Mouse (Mus musculus) limb, embryonic 12.5 days (tissue): ENCODE measurements around the gene Fam192a. TPM values are rescaled to one million over a fixed set of nuclear protein-coding genes. Genes with fewer than 3 reads are reported as not detected.
A peak's percentile ranks its signal among the peaks of the same experiment; 100 is the strongest.

Experiments
- ATAC-seq: fragments of 200-750 bp; cut with Nextera tagmentation; 2 replicates; pipeline ENCODE4 v1.8.0; 2017; ENCODE audit warnings: low read depth, moderate TSS enrichment; ENCODE audit not compliant: insufficient number of reproducible peaks, insufficient read depth, low FRiP score, low TSS enrichment
- H3K27ac ChIP-seq: fragments of 300-500 bp; sonication (generic); 2 replicates; pipeline ENCODE4 v1.5.1; 2016; ENCODE audit warnings: mild to moderate bottlenecking, moderate library complexity
- H3K27me3 ChIP-seq: fragments of 300-500 bp; sonication (generic); 2 replicates; pipeline ENCODE4 v1.6.1; 2016; ENCODE audit warnings: mild to moderate bottlenecking, moderate library complexity
- H3K36me3 ChIP-seq: fragments of 300-500 bp; sonication (generic); 2 replicates; pipeline ENCODE4 v1.6.1; 2016; ENCODE audit warnings: mild to moderate bottlenecking, moderate library complexity
- H3K4me1 ChIP-seq: fragments of 300-500 bp; sonication (generic); replicated peaks from 2 replicates; pipeline ENCODE4 v1.6.1; 2016
- H3K4me2 ChIP-seq: fragments of 300-500 bp; sonication (generic); 2 replicates; pipeline ENCODE4 v1.6.1; 2016; ENCODE audit warnings: mild to moderate bottlenecking, moderate library complexity
- H3K4me3 ChIP-seq: fragments of 300-500 bp; sonication (generic); replicated peaks from 2 replicates; pipeline ENCODE4 v1.5.1; 2016; ENCODE audit warnings: mild to moderate bottlenecking
- H3K9ac ChIP-seq: fragments of 300-500 bp; sonication (generic); replicated peaks from 2 replicates; pipeline ENCODE4 v1.6.1; 2016; ENCODE audit warnings: mild to moderate bottlenecking, moderate library complexity
- H3K9me3 ChIP-seq: fragments of 300-500 bp; sonication (generic); 2 replicates; pipeline ENCODE4 v1.6.1; 2016; ENCODE audit warnings: mild to moderate bottlenecking, moderate library complexity
- WGBS: fragments of 180-500 bp; shearing (Covaris S2); methylation state at CpG from one replicate; pipeline ENCODE4 v1.1.7; 2016; 5-methylcytosine and 5-hydroxymethylcytosine counted together
- polyA plus RNA-seq: library from polyadenylated mRNA; unstranded; fragments of >200 nt; fragmentation: Nextera tagmentation; extraction: Ambion mirVana; gene quantifications from 2 replicates; pipeline ENCODE4 v1.2.1, GENCODE M21; 2016

Gene Fam192a
- polyA plus RNA-seq, 1 experiment from 2014 or later = 83.0 TPM

- Histone ChIP-seq H3K4me1 (peaks cover 22% of the 10 kb centered on the region), H3K4me3 (peak overlapping the region; percentile 99), H3K9me3 (no peaks in the 10 kb centered on the region), H3K4me2 (peak overlapping the region; percentile 92), H3K36me3 (0 out of 2 replicates have a peak, but pooled peaks cover 9% of the 10 kb centered on the region), H3K9ac (peak overlapping the region; percentile 91), H3K27ac (peak overlapping the region; percentile 78), H3K27me3 (no peaks in the 10 kb centered on the region)
- WGBS = under 1% methylated on average over 31 of the region's 31 CpGs
- no peak for ATAC-seq
Measured at GRCm38 (mm10) chr8:94602471-94603131, 804 bp upstream of the Fam192a start.

- H3K9ac ChIP-seq = peak overlapping the region; percentile 81
- H3K9me3 ChIP-seq = no peaks in the 10 kb centered on the region
- under 1% methylated on average over 51 of the region's 51 CpGs for WGBS
- no peaks in the 10 kb centered on the region for H3K27me3 ChIP-seq
- no peaks in the 10 kb centered on the region for H3K36me3 ChIP-seq
- peak overlapping the region; percentile 84 for H3K27ac ChIP-seq
- H3K4me2 ChIP-seq = peak overlapping the region; percentile 95
- H3K4me3 ChIP-seq = peak overlapping the region; percentile 99
- H3K4me1 ChIP-seq = peaks cover 22% of the 10 kb centered on the region
- ATAC-seq = 0 out of 2 replicates have a peak, but pooled peaks have one; percentile 12
Measured at GRCm38 (mm10) chr8:94601034-94601606, 677 bp downstream of the Fam192a start.

DNA sequence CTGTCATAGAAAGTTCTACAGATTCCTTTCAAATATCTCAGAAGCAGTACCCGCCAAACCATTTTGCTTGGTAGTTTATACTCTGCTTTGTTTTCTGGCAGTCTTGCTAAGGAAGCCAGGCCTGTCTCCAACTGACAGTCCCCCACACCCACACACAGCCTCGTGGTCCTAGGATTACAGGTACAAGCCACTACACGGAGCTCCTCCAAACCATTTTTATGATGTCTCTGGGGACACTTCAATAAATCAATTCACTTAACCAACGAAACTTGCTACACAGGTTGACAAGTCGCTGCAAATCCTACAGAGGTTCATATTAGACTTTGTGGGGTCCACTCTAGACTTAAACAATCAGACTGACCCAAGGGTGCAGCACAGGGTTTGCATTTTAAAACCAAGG lies 1.3 kb downstream of the Fam192a start:
- 16% methylated on average over 5 of the region's 5 CpGs for WGBS
- Histone ChIP-seq H3K27ac (0 out of 2 replicates have a peak overlapping the region, but pooled peaks have one; percentile 84), H3K4me1 (peaks cover 22% of the 10 kb centered on the region), H3K27me3 (no peaks in the 10 kb centered on the region), H3K4me2 (peak overlapping the region; percentile 95), H3K36me3 (no peaks in the 10 kb centered on the region), H3K9me3 (no peaks in the 10 kb centered on the region), H3K9ac (peak overlapping the region; percentile 81), H3K4me3 (peak overlapping the region; percentile 99)
- ATAC-seq = no peak

GRCm38 (mm10) chr8:94594211-94594610 lies 7.6 kb downstream of the Fam192a start:
- WGBS = 69% methylated on average over 1 of the region's 1 CpGs
- Histone ChIP-seq H3K9ac (no peak overlapping the region), H3K4me3 (no peak overlapping the region), H3K4me2 (no peak overlapping the region), H3K9me3 (no peaks in the 10 kb centered on the region), H3K27ac (no peak overlapping the region), H3K4me1 (no peaks in the 10 kb centered on the region), H3K36me3 (peaks cover 13% of the 10 kb centered on the region), H3K27me3 (no peaks in the 10 kb centered on the region)
- ATAC-seq = no peak

GRCm38 (mm10) chr8:94591691-94592090 lies 10.1 kb downstream of the Fam192a start:
- no peak for ATAC-seq
- Histone ChIP-seq H3K4me3 (no peak overlapping the region), H3K27me3 (no peaks in the 10 kb centered on the region), H3K36me3 (peaks cover 38% of the 10 kb centered on the region), H3K9me3 (no peaks in the 10 kb centered on the region), H3K27ac (no peak overlapping the region), H3K4me2 (no peak overlapping the region), H3K9ac (no peak overlapping the region), H3K4me1 (no peaks in the 10 kb centered on the region)
- WGBS = 74% methylated on average over 4 of the region's 4 CpGs

- Histone ChIP-seq H3K4me3 (no peak overlapping the region), H3K27me3 (no peaks in the 10 kb centered on the region), H3K4me1 (no peaks in the 10 kb centered on the region), H3K4me2 (no peak overlapping the region), H3K9me3 (no peaks in the 10 kb centered on the region), H3K27ac (no peak overlapping the region), H3K9ac (no peak overlapping the region), H3K36me3 (peaks cover 93% of the 10 kb centered on the region)
- WGBS = 71% methylated on average over 4 of the region's 4 CpGs
- ATAC-seq = no peak
Measured at GRCm38 (mm10) chr8:94584238-94584817, 17.5 kb downstream of the Fam192a start.

GRCm38 (mm10) chr8:94582569-94582968 lies 19.2 kb downstream of the Fam192a start:
- Histone ChIP-seq H3K27me3 (no peaks in the 10 kb centered on the region), H3K9me3 (no peaks in the 10 kb centered on the region), H3K9ac (no peak overlapping the region), H3K4me1 (no peaks in the 10 kb centered on the region), H3K4me2 (no peak overlapping the region), H3K36me3 (peaks cover 93% of the 10 kb centered on the region), H3K27ac (no peak overlapping the region), H3K4me3 (no peak overlapping the region)
- ATAC-seq = no peak
- 87% methylated on average over 6 of the region's 6 CpGs for WGBS

GRCm38 (mm10) chr8:94581820-94582483 lies 19.8 kb downstream of the Fam192a start:
- Histone ChIP-seq H3K27ac (no peak overlapping the region), H3K9me3 (no peaks in the 10 kb centered on the region), H3K36me3 (peaks cover 93% of the 10 kb centered on the region), H3K4me2 (no peak overlapping the region), H3K27me3 (no peaks in the 10 kb centered on the region), H3K4me3 (no peak overlapping the region), H3K9ac (no peak overlapping the region), H3K4me1 (no peaks in the 10 kb centered on the region)
- ATAC-seq = no peak
- 92% methylated on average over 7 of the region's 7 CpGs for WGBS

DNA sequence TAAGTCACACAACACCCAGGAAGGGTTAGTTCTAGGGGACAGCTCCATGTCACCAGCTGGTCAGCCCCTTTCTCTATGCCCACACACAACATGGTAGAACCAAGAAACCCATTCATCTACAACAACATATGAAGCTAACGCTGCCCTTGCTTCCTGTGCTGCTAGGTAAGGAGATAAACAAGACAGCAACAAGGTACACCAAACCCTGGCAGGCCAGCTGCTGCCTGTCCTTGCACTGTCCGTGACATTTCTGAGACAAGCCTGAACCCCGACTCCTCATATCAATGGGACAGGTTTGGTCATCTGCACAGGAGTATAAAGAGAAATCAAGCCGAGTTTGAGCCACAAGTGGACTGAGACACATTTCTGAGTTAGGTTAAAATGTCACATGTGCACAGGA lies 26.6 kb downstream of the Fam192a start:
- ATAC-seq = no peak
- H3K27me3 ChIP-seq = no peaks in the 10 kb centered on the region
- H3K4me2 ChIP-seq = no peak overlapping the region
- H3K4me3 ChIP-seq = no peak overlapping the region
- H3K27ac ChIP-seq = no peak overlapping the region
- no peaks in the 10 kb centered on the region for H3K9me3 ChIP-seq
- H3K9ac ChIP-seq = no peak overlapping the region
- WGBS = 90% methylated on average over 4 of the region's 4 CpGs
- peaks cover 74% of the 10 kb centered on the region for H3K36me3 ChIP-seq
- H3K4me1 ChIP-seq = no peaks in the 10 kb centered on the region

DNA sequence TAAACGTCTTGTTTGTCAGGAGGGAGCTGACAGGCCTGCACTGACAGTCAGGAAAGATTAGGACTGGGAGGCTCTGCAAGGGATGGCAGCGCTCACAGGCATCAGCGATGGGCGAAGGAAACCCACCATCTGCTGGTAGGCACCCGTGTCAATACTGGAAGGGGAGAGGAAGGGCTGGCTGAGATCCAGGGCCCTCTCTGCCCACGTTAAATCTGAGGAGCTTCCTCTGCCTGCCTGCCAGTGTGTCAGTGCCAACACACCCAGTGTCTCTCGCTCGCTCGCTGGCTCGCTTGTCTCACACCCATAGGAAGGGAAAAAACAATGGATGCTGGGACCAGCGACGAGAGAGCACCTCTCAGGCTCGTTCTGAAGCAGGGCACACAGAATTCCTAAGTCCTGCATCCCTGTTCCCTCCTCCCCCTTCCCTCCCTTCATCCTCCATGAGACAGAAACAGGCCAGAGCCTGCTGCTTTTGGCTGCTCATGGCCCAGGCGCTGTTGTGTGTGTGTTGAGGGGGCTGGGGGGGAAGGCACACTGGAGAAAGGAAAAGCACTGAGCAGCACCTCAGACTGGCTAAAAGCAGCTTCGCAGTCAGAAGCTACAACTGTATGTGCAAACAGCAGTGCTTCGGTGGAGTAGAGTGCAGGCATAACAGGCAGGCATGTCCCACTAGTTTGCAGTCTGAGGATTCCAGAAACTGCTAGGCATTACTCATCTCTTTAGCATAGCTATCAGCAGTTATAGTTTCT lies 27.5 kb downstream of the Fam192a start:
- no peak overlapping the region for H3K4me2 ChIP-seq
- no peak for ATAC-seq

More for the DNA sequence above, 27.5 kb downstream of the Fam192a start:
- Histone ChIP-seq H3K4me1 (0 out of 2 replicates have a peak, but pooled peaks cover 3% of the 10 kb centered on the region), H3K27ac (no peak overlapping the region), H3K4me3 (no peak overlapping the region), H3K27me3 (no peaks in the 10 kb centered on the region), H3K9me3 (no peaks in the 10 kb centered on the region), H3K9ac (peak overlapping the region; percentile 37; the same call in 1 of the 2 replicates), H3K36me3 (peaks cover 67% of the 10 kb centered on the region)
- 88% methylated on average over 16 of the region's 16 CpGs for WGBS
